Mouse (Mus musculus): ENCODE data around the gene Irf5. TPM values are rescaled to one million over a fixed set of nuclear protein-coding genes. Genes with fewer than 3 reads are reported as not detected.

The Irf5 gene
- polyA plus RNA-seq, 1 experiment: 14.9 TPM

DNA sequence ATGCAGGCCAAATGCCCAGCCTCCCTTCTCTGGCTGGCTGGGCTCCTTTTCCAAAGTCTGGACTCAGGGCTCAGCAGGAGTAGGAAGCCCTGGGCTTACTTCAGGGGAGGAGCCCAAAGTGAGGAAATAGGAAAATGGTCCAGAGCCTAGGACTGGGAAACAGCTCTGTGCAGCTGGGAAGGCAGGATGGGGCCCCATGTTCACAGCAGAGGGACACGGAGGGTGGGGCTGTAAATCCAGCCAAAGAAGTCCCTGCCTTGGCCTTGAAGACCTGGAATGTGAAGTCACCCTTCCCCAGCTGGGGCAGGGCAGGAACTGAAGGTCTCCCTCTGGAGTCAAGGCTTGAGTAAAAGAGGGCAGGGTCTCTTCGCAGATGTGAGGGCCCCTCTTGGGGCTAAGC, 17.3 kb upstream of the Irf5 start:
- Histone ChIP-seq H3K4me1 (ENCODE audit: control insufficient read depth, insufficient read depth, insufficient read length, low read length) (peaks cover 9% of the 10 kb centered on the region), H3K27me3 (ENCODE audit: control insufficient read depth, insufficient read depth, low read length) (peaks cover 15% of the 10 kb centered on the region), H3K27ac (ENCODE audit: insufficient read depth, low read depth, low read length) (no peak overlapping the region), H3K36me3 (ENCODE audit: control insufficient read depth, insufficient read depth, low read length) (no peaks in the 10 kb centered on the region), H3K4me3 (ENCODE audit: low read depth, low read length) (no peak overlapping the region)
- TF ChIP-seq POLR2A (IDR thresholded peaks at IDR 0.05; ENCODE audit: low read depth, low read length): no peak
- WGBS: 45% methylated on average over 2 of the region's 2 CpGs

GRCm38 (mm10) chr6:29513284-29513683, 13.1 kb upstream of the Irf5 start:
- WGBS: 2% methylated on average over 11 of the region's 11 CpGs
- peak overlapping the region; percentile 38 for H3K4me3 ChIP-seq (ENCODE audit: low read depth, low read length)
- H3K27me3 ChIP-seq (ENCODE audit: control insufficient read depth, insufficient read depth, low read length): 0 out of 2 replicates have a peak, but pooled peaks cover under 1% of the 10 kb centered on the region
- peaks cover 2% of the 10 kb centered on the region; the same call in 1 of the 2 replicates for H3K4me1 ChIP-seq (ENCODE audit: control insufficient read depth, insufficient read depth, insufficient read length, low read length)
- TF ChIP-seq CTCF (IDR thresholded peaks at IDR 0.05; ENCODE audit: extremely low read depth, insufficient read length, insufficient replicate concordance, low read depth, low read length): no peak
- TF ChIP-seq POLR2A (IDR thresholded peaks at IDR 0.05; ENCODE audit: low read depth, low read length): no peak
- H3K27ac ChIP-seq (ENCODE audit: insufficient read depth, low read depth, low read length): no peak overlapping the region
- H3K36me3 ChIP-seq (ENCODE audit: control insufficient read depth, insufficient read depth, low read length): no peaks in the 10 kb centered on the region

- Histone ChIP-seq H3K27ac (ENCODE audit: insufficient read depth, low read depth, low read length) (no peak overlapping the region), H3K4me3 (ENCODE audit: low read depth, low read length) (no peak overlapping the region), H3K4me1 (ENCODE audit: control insufficient read depth, insufficient read depth, insufficient read length, low read length) (peaks cover 2% of the 10 kb centered on the region; the same call in 1 of the 2 replicates), H3K27me3 (ENCODE audit: control insufficient read depth, insufficient read depth, low read length) (no peaks in the 10 kb centered on the region), H3K36me3 (ENCODE audit: control insufficient read depth, insufficient read depth, low read length) (no peaks in the 10 kb centered on the region)
- 3% methylated on average over 5 of the region's 5 CpGs for WGBS
- TF ChIP-seq POLR2A (IDR thresholded peaks at IDR 0.05; ENCODE audit: low read depth, low read length) (no peak), CTCF (IDR thresholded peaks at IDR 0.05; ENCODE audit: extremely low read depth, insufficient read length, insufficient replicate concordance, low read depth, low read length) (peak; percentile 81; the same call in 1 of the 2 replicates)
Observed at GRCm38 (mm10) chr6:29517139-29517538, 9.3 kb upstream of the Irf5 start.

- H3K27ac ChIP-seq (ENCODE audit: insufficient read depth, low read depth, low read length): peak overlapping the region; percentile 74
- H3K4me3 ChIP-seq (ENCODE audit: low read depth, low read length): no peak overlapping the region
- TF ChIP-seq CTCF (IDR thresholded peaks at IDR 0.05; ENCODE audit: extremely low read depth, insufficient read length, insufficient replicate concordance, low read depth, low read length) (no peak), POLR2A (IDR thresholded peaks at IDR 0.05; ENCODE audit: low read depth, low read length) (no peak)
- H3K4me1 ChIP-seq (ENCODE audit: control insufficient read depth, insufficient read depth, insufficient read length, low read length): peaks cover 8% of the 10 kb centered on the region; the same call in 1 of the 2 replicates
- H3K36me3 ChIP-seq (ENCODE audit: control insufficient read depth, insufficient read depth, low read length): no peaks in the 10 kb centered on the region
- 57% methylated on average over 6 of the region's 6 CpGs for WGBS
- peaks cover 9% of the 10 kb centered on the region for H3K27me3 ChIP-seq (ENCODE audit: control insufficient read depth, insufficient read depth, low read length)
Observed at GRCm38 (mm10) chr6:29522626-29523300, 3.7 kb upstream of the Irf5 start.

DNA sequence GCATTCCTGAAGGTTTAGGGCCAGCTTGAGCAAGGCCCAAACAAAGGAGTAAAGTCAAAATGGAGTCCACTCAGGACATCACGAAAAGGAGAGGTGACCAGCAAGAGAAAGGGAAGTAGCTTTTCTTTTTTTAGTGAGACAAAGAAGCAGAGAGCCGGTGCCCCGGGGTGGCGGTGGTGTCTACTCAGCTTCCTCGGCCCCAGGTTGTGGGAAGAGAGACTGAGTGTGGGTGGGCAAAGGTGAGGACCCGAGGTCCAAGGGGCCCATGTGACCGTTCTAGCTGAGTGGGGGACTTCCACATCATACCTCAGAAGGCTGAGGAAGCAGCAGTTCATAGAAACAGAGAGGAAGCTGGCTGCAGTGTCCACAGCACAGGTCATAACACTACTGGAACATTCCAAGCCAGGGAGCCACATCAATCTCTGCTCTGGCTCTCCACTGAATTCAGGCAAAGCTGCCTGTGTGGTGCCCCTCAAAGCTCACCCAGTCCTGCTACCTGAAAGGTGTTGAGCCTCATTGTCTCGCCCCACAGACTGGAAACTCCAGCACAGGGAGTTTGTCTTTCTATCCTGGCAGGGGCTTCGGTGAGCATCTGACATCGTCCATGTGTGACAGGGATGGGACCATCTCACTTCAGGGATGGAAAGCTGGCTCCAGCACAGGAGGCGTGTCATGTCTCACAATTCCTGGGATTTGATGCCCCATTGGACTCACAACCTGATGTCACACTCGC, 3.0 kb upstream of the Irf5 start:
- peaks cover 9% of the 10 kb centered on the region for H3K27me3 ChIP-seq (ENCODE audit: control insufficient read depth, insufficient read depth, low read length)
- H3K4me3 ChIP-seq (ENCODE audit: low read depth, low read length): no peak overlapping the region
- H3K36me3 ChIP-seq (ENCODE audit: control insufficient read depth, insufficient read depth, low read length): no peaks in the 10 kb centered on the region
- H3K4me1 ChIP-seq (ENCODE audit: control insufficient read depth, insufficient read depth, insufficient read length, low read length): peaks cover 13% of the 10 kb centered on the region; the same call in 1 of the 2 replicates
- H3K27ac ChIP-seq (ENCODE audit: insufficient read depth, low read depth, low read length): peak overlapping the region; percentile 74
- TF ChIP-seq POLR2A (IDR thresholded peaks at IDR 0.05; ENCODE audit: low read depth, low read length) (no peak), CTCF (IDR thresholded peaks at IDR 0.05; ENCODE audit: extremely low read depth, insufficient read length, insufficient replicate concordance, low read depth, low read length) (no peak)
- WGBS: 76% methylated on average over 12 of the region's 12 CpGs

GRCm38 (mm10) chr6:29524034-29524489, 2.4 kb upstream of the Irf5 start:
- Histone ChIP-seq H3K4me1 (ENCODE audit: control insufficient read depth, insufficient read depth, insufficient read length, low read length) (peaks cover 19% of the 10 kb centered on the region; the same call in 1 of the 2 replicates), H3K4me3 (ENCODE audit: low read depth, low read length) (no peak overlapping the region), H3K27ac (ENCODE audit: insufficient read depth, low read depth, low read length) (peak overlapping the region; percentile 74), H3K36me3 (ENCODE audit: control insufficient read depth, insufficient read depth, low read length) (no peaks in the 10 kb centered on the region), H3K27me3 (ENCODE audit: control insufficient read depth, insufficient read depth, low read length) (peaks cover 9% of the 10 kb centered on the region)
- 53% methylated on average over 6 of the region's 6 CpGs for WGBS
- TF ChIP-seq POLR2A (IDR thresholded peaks at IDR 0.05; ENCODE audit: low read depth, low read length) (no peak), CTCF (IDR thresholded peaks at IDR 0.05; ENCODE audit: extremely low read depth, insufficient read length, insufficient replicate concordance, low read depth, low read length) (no peak)

GRCm38 (mm10) chr6:29525256-29525655, 1.2 kb upstream of the Irf5 start:
- H3K27me3 ChIP-seq (ENCODE audit: control insufficient read depth, insufficient read depth, low read length): peaks cover 9% of the 10 kb centered on the region
- no peaks in the 10 kb centered on the region for H3K36me3 ChIP-seq (ENCODE audit: control insufficient read depth, insufficient read depth, low read length)
- H3K4me3 ChIP-seq (ENCODE audit: low read depth, low read length): no peak overlapping the region
- peaks cover 21% of the 10 kb centered on the region; the same call in 1 of the 2 replicates for H3K4me1 ChIP-seq (ENCODE audit: control insufficient read depth, insufficient read depth, insufficient read length, low read length)
- no peak overlapping the region for H3K27ac ChIP-seq (ENCODE audit: insufficient read depth, low read depth, low read length)
- 76% methylated on average over 6 of the region's 6 CpGs for WGBS
- no peak for TF ChIP-seq POLR2A (IDR thresholded peaks at IDR 0.05; ENCODE audit: low read depth, low read length)
- TF ChIP-seq CTCF (IDR thresholded peaks at IDR 0.05; ENCODE audit: extremely low read depth, insufficient read length, insufficient replicate concordance, low read depth, low read length): peak; percentile 58; the same call in 1 of the 2 replicates

Measured in small intestine, adult 2 months (tissue).